Mouse (Mus musculus) kidney, adult 2 months (tissue): ENCODE measurements around the gene Idi1. TPM values are rescaled to one million over a fixed set of nuclear protein-coding genes. Genes with fewer than 3 reads are reported as not detected.
A peak's percentile ranks its signal among the peaks of the same experiment; 100 is the strongest.
"Not testable (repeated sequence)": the region's sequence is repeated elsewhere in the genome, so short reads cannot be mapped to it uniquely, and the experiment has no call there.

Experiments used
- DNase-seq: peaks from one replicate; pipeline ENCODE4 v3.0.0; 2021
- H3K27ac ChIP-seq: fragments of 200-500 bp; 2 replicates; pipeline ENCODE4 v1.5.1; 2012; ENCODE audit warnings: low read depth, low read length, control low read depth, inconsistent platforms; ENCODE audit not compliant: insufficient read depth
- H3K27me3 ChIP-seq: fragments of 200-500 bp; replicated peaks from 2 replicates; pipeline ENCODE4 v1.6.1; 2012; ENCODE audit warnings: mild to moderate bottlenecking, moderate library complexity, low read length, inconsistent platforms; ENCODE audit not compliant: control insufficient read depth, insufficient read depth
- H3K36me3 ChIP-seq: fragments of 200-500 bp; 2 replicates; pipeline ENCODE4 v1.6.1; 2012; ENCODE audit warnings: mild to moderate bottlenecking, moderate library complexity, low read length, inconsistent platforms; ENCODE audit not compliant: control insufficient read depth, insufficient read depth
- H3K4me1 ChIP-seq: fragments of 200-500 bp; 2 replicates; pipeline ENCODE4 v1.6.1; 2011; ENCODE audit warnings: low read length; ENCODE audit not compliant: control insufficient read depth, insufficient read depth
- H3K4me3 ChIP-seq: fragments of 200-500 bp; 2 replicates; pipeline ENCODE4 v1.5.1; 2011; ENCODE audit warnings: mild to moderate bottlenecking, low read depth, low read length, control low read depth; ENCODE audit not compliant: insufficient read depth
- CTCF ChIP-seq: fragments of 200-500 bp; conservative IDR thresholded peaks from 2 replicates; pipeline ENCODE4 v1.5.1; 2011; ENCODE audit warnings: low read depth, mild to moderate bottlenecking, control low read depth, low read length, moderate library complexity, mixed read lengths; ENCODE audit not compliant: insufficient read depth, insufficient read length
- POLR2A ChIP-seq: fragments of 200-500 bp; IDR thresholded peaks from one replicate; pipeline ENCODE4 v1.6.1; 2011; ENCODE audit warnings: low read depth, low read length, control low read depth
- WGBS: fragments of 180-500 bp; shearing (Covaris S2); methylation state at CpG from one replicate; pipeline ENCODE4 v1.1.7; 2018; 5-methylcytosine and 5-hydroxymethylcytosine counted together
- polyA plus RNA-seq: library from polyadenylated mRNA; depleted of rRNA; stranded (reverse); fragments of >200 nt; gene quantifications from 2 replicates; pipeline ENCODE4 v1.2.3, GENCODE M21; 2012; rRNA removed

Gene Idi1
- polyA plus RNA-seq, result 8.8 and 11.0 TPM in 2 replicates

DNA sequence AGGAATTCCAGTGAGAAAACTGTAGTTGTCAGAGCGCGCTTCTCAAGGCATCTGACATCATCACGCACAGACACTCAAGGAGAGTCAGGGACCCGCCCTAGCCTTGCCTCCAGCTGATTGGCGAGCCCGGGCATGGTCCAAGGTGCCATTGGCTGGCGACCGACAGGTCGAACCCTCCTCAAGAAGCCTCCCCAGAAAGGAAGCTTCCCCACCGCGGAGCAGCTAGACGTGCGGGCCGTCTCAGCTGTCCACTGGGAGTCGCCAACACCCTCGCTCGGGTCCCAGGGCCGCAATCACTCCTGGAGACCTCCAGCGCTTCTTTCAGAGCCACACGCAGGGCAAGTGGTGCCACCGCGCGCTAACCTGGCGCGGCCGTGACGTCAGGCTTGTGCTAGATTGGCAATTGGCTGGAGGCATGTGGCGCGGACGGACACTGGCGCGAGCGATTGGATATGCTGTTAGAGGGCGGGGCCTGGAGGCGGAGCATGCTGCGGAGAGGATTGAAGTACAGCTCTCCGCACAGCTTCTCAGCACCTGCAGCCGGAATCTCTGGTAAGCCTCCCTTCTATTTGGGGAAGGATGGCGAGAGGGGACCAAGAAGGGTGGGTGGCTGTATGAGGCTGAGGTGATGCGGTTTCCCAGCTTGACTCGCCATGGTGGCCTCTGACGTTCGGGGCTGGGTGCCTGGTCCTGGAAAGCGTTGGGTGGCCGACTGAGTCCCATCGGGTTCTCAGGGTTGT, at the start of gene Idi1:
Idi1 (plus strand) TSS at position 57 of the 740 bp plus-strand sequence.
- Histone ChIP-seq H3K27ac (peak within 1 kb of the TSS; percentile 94), H3K27me3 (no peaks in the 10 kb centered on the region), H3K36me3 (no peaks in the 10 kb centered on the region; the same call in 1 of the 2 replicates), H3K4me3 (peak within 1 kb of the TSS; percentile 86), H3K4me1 (no peaks in the 10 kb centered on the region; the same call in 1 of the 2 replicates)
- TF ChIP-seq CTCF, result no peak
- peak; percentile 71 for TF ChIP-seq POLR2A
- under 1% methylated on average over 46 of the region's 46 CpGs for WGBS
- peak; percentile 98 for DNase-seq

DNA sequence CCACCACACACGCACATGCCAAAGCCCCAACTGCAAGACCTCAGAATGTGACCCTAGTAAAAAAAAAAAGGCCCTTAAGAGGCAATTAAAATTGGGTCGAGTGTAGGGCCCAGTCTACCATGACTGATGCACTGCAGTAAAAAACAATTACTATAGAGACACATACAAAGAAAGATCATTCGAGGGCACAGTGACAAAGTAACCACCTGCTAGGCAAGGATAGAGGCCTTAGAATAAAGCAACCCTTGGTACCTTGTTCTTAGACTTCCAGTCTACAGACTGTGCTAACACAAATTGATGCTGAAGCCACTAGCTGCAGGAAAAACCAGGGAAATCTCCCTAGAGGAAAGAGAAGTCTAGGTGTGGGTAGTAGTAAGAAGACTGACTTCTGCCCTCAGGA, 46.9 kb upstream of the Idi1 start:
- WGBS, result 37% methylated on average over 3 of the region's 3 CpGs
- Histone ChIP-seq H3K27me3 (no peaks in the 10 kb centered on the region), H3K36me3 (peaks cover 10% of the 10 kb centered on the region), H3K4me1 (no peaks in the 10 kb centered on the region), H3K4me3 (no peak overlapping the region), H3K27ac (no peak overlapping the region)
- TF ChIP-seq POLR2A (no peak), CTCF (no peak)
- DNase-seq, result no peak

DNA sequence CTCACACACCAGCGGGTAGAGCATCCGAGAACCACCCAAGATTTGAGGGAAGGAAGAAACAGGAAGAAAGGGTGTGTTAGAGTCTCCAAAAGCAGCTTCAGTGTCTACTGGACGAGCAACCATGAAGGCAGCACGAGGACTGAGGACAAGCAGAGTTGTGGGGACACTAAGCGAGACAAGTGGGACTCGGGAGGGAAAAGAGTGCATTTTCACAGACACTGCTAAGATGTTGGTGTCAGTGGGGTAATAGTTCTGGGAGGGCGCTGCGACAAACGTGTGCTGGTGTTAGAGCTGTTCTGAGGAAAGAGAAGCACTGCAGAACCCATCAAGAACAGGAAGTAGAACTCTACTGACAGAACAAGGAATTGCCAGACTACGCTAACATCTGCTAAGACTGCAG, 46.2 kb upstream of the Idi1 start:
- H3K36me3 ChIP-seq, result peaks cover 9% of the 10 kb centered on the region

DNA sequence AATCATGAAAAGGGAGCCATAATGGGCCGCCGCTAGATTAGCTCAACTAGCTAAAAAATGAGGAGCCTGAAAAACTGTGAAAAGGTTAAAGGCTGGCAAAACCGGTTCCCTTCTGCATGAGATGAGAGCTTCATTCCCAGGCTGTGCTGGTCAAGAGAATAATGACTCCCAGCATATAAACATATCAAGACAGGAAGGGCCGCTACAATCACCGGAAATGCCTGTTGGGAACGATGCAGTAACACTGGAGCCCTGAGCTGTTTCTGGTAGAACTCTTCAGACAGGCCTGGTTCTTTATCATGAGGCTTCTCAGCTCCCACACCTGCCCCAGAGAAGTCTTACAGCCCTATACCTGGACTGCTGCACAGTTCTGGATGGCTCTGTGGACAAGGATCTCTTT, 45.4 kb upstream of the Idi1 start:
- Histone ChIP-seq H3K4me1 (no peaks in the 10 kb centered on the region), H3K36me3 (peaks cover 9% of the 10 kb centered on the region), H3K27ac (peak overlapping the region; percentile 61), H3K4me3 (no peak overlapping the region), H3K27me3 (no peaks in the 10 kb centered on the region)
- peak; percentile 78 for DNase-seq
- WGBS, result 75% methylated on average over 6 of the region's 6 CpGs
- TF ChIP-seq CTCF, result no peak

More for the DNA sequence above, 46.2 kb upstream of the Idi1 start:
- no peak for TF ChIP-seq CTCF
- no peak for TF ChIP-seq POLR2A
- WGBS, result 78% methylated on average over 10 of the region's 10 CpGs
- no peak for DNase-seq
- Histone ChIP-seq H3K4me1 (no peaks in the 10 kb centered on the region), H3K4me3 (no peak overlapping the region), H3K27me3 (no peaks in the 10 kb centered on the region), H3K27ac (peak overlapping the region; percentile 58)

DNA sequence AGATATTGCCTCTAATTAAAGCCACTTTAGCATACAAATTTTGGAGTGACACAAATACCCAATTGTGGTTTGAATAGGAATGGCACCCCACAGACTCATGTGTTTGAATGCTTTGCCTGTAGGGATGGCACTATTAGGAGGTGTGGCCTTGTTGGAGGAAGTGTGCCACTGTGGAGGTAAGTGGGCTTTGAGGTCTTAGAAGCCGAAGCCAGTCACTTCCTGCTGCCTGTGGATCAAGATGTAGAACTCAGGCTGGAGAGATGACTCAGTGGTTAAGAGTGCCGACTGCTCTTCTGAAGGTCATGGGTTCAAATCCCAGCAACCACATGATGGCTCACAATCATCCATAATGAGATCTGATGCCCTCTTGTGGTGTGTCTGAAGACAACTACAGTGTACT, 44.4 kb upstream of the Idi1 start:
- 61% methylated on average over 2 of the region's 2 CpGs for WGBS
- Histone ChIP-seq H3K4me1 (no peaks in the 10 kb centered on the region), H3K4me3 (no peak overlapping the region), H3K36me3 (peaks cover 8% of the 10 kb centered on the region), H3K27ac (peak overlapping the region; percentile 34; the same call in 1 of the 2 replicates), H3K27me3 (no peaks in the 10 kb centered on the region)
- DNase-seq, result no peak
- TF ChIP-seq CTCF (no peak), POLR2A (no peak)

DNA sequence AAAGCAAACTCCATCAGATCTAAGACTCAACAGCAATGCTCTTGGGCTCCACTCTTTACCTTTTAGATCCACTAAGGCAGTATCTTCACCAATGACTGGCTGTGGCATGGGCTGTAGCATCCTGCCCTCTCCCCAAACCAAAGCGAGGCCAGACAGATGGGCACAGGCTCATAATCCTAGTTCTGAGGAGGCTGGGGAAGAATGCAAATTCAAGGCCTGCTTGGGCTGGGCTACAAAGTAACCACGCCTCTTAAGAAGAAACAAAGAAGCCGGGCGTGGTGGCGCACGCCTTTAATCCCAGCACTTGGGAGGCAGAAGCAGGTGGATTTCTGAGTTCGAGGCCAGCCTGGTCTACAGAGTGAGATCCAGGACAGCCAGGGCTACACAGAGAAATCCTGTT, 43.5 kb upstream of the Idi1 start:
- not testable (repeated sequence) for H3K4me3 ChIP-seq, H3K27ac ChIP-seq, H3K4me1 ChIP-seq, H3K36me3 ChIP-seq, H3K27me3 ChIP-seq, DNase-seq
- WGBS, result 96% methylated on average over 7 of the region's 7 CpGs

DNA sequence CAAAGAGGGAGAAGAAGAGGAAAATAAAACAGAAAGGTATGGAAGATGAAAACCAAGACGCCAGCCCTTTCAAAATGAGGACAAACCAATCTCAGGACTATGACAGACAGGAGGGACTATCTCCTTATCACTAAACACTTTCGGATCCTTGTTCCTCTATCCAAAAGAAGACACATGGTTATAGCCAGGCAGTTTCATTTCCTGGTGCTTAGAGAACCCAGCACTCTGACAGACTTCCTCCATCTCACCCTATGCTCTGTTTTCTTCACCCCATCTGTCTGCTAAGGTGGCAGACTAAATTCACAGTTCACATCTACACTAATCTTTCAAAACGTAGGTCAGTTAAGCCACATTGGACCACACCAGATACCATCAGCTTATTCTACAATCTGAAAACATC, 43.0 kb upstream of the Idi1 start:
- no peak for TF ChIP-seq CTCF
- no peak for TF ChIP-seq POLR2A
- Histone ChIP-seq H3K4me1 (no peaks in the 10 kb centered on the region), H3K27ac (no peak overlapping the region), H3K36me3 (peaks cover 11% of the 10 kb centered on the region), H3K27me3 (no peaks in the 10 kb centered on the region), H3K4me3 (no peak overlapping the region)
- WGBS, result 92% methylated on average over 3 of the region's 3 CpGs
- DNase-seq, result no peak

DNA sequence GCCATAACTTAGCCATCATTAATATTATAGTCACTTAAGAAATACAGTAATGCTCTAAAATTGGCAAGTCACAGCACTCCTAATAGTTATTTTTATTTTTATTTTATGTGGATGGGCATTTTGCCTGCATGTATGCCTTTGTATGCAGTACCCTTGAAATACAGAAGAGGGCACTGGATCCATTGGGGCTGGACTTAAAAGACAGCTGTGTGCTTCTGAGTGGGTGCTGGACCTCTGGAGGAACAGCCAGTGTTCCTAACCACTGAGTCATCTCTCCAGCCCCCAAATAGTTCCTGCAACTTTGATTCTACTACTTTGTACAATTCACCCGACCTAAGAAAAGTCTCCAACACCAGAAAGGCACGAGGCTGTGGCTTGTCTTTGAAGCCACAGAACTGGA, 37.6 kb upstream of the Idi1 start:
- TF ChIP-seq CTCF (peak; percentile 56), POLR2A (no peak)
- H3K4me1 ChIP-seq, result no peaks in the 10 kb centered on the region
- peak; percentile 48 for DNase-seq
- peaks cover 4% of the 10 kb centered on the region for H3K36me3 ChIP-seq
- H3K4me3 ChIP-seq, result no peak overlapping the region
- no peak overlapping the region for H3K27ac ChIP-seq
- 37% methylated on average over 2 of the region's 2 CpGs for WGBS
- H3K27me3 ChIP-seq, result no peaks in the 10 kb centered on the region
